Mouse (Mus musculus) 3T3-L1 (cell line): ENCODE data around the gene Arhgef7.
"Not testable (repeated sequence)": the region's sequence is repeated elsewhere in the genome, so short reads cannot be mapped to it uniquely, and the experiment has no call there.

ENCODE experiments used
- DNase-seq: peaks from one replicate; pipeline ENCODE4 v3.0.0-alpha.2; 2015; ENCODE audit warnings: low read depth, low spot score

Gene Arhgef7

GRCm38 (mm10) chr8:11833157-11833556 is 105.6 kb downstream of the Arhgef7 start:
- DNase-seq, result no peak

- no peak for DNase-seq
Observed at GRCm38 (mm10) chr8:11834200-11834599, 106.7 kb downstream of the Arhgef7 start.

DNA sequence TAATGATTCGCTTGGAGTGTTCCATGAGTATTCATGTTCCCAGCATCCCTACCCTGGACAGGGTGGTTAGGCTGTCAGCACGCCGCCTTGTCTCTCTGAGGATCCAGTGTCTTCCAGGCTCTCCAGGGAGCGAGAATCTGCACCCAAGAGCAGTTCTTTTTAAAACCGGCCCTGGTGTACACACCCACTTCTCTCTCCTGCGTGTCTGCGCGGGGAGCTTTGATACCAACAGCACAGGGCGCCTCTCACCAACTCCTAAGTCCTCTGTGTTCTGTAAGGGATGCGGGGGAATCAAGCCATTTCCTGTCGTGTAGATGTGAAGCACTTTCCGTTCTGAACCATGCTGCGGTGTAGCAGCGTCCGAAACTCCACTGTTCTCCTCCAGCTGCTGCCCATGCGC is 107.2 kb downstream of the Arhgef7 start:
- DNase-seq, result no peak

GRCm38 (mm10) chr8:11840174-11840573 is 112.7 kb downstream of the Arhgef7 start, which contains the start of gene Tex29:
Gene Tex29, plus strand, starts transcription at chr8:11840474.
- no peak for DNase-seq

- DNase-seq, result no peak
Observed at GRCm38 (mm10) chr8:11841571-11841970, 114.0 kb downstream of the Arhgef7 start.

GRCm38 (mm10) chr8:11842757-11843156 is 115.2 kb downstream of the Arhgef7 start:
- DNase-seq, result no peak

DNA sequence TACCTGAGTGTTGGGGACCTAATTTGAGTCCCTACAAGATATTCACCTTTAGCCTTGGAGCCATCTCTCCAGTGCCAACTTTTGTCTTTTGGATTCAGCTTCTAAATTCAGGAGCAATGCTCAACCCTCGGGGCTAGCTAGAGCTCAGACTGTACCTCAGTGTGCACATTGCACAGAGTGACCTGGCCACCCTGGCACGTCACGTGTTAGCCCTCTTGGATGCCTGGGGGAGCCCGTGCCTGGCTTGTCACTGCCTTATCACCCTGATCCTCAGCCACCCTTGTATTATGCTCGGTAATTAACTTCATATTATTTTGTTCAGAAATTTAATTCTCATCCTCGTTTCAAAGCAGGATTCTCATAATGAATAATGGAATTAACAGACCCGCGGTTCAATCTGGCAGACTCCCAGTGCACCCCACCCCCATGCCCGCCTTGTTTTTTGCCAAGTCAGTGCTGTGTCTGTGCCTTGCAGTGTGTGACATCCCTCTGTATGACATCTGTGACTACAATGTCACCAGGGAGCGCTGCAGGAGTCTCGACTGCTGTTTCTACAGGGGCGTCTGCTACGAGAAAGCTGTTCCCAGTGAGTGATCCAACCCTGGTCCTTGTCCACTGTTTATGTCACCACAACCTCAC is 116.3 kb downstream of the Arhgef7 start:
- no peak for DNase-seq

DNA sequence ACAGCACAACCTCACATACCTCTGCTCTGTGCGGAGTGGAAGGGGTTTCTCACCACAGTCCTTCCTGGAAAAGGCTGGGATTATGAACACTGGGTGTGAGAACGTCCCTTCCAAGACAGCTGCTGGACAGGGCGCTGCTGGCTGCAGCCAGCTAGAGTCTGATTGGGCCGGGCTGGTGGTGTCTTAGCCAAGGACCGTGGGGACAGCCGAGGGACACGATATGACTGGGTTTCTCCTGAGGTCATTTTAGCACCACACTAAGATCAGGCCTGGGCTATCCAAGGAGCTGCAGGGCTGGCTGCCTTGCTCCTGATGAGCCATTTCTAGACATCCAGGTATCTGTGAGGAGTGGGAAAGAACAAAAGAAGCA is 116.8 kb downstream of the Arhgef7 start:
- DNase-seq, result no peak

GRCm38 (mm10) chr8:11846807-11847206 is 119.3 kb downstream of the Arhgef7 start:
- DNase-seq, result no peak

GRCm38 (mm10) chr8:11867832-11868231 is 140.3 kb downstream of the Arhgef7 start:
- DNase-seq, result no peak

DNA sequence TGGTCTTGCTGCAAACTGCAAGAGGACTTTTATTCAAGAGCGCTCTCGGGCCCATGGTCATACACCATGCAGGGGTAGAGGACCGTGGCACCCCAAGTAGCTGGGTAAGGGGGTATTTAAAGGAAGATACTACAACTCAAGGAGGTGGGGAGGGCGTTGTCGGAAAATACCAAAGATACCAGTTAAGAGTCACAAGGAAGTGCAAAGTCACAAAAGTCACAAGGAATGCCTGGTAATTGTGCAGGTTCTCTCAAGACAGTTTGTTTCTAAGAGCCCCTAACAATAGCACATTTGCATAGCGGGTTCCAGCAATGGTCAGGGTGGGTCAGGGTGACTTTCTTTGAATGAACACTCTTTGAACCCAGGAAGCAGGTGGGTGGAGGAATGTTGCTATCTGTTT is 146.7 kb downstream of the Arhgef7 start:
- DNase-seq, result not testable (repeated sequence)

- DNase-seq, result no peak
Observed at GRCm38 (mm10) chr8:11884646-11885045, 157.1 kb downstream of the Arhgef7 start.
